Mouse (Mus musculus) right cerebral cortex, postnatal 36 days (tissue): ENCODE measurements at regions not wholly inside any gene's neighbourhood (a gene's known extent, or its start where the extent isn't known, plus 50 kb on each side); places are given as distances from the start of the nearest gene placed in this dataset.
A peak's percentile ranks its signal among the peaks of the same experiment; 100 is the strongest.

Experiments used
- DNase-seq, 2 experiments: peaks; one replicate each; pipeline ENCODE4 v3.0.0; 2022; ENCODE audit warnings: low spot score in 2 of 2, mixed read lengths in 1 of 2

DNA sequence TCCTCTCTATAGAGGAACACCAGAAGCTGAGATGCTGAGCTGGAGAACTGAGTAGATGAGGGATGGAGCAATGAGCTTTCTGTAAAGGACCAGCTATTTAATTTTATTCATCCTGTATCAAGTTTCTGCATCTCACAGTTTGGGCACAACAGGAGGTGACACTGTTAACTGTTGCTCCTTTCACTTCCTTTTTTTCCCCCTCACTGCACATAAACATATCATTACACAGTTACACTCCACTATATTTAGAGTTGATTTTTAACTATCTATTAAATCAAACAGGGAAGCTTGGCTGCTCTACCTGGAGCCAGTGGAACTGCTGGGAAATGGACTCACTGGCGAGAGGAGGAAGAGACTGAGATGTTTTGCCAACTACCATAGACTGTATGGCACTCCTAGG, 509.4 kb downstream of the Rnf144a start:
- no peak for DNase-seq

GRCm38 (mm10) chr12:25896543-25896942, 518.5 kb downstream of the Rnf144a start:
- no peak for DNase-seq

DNA sequence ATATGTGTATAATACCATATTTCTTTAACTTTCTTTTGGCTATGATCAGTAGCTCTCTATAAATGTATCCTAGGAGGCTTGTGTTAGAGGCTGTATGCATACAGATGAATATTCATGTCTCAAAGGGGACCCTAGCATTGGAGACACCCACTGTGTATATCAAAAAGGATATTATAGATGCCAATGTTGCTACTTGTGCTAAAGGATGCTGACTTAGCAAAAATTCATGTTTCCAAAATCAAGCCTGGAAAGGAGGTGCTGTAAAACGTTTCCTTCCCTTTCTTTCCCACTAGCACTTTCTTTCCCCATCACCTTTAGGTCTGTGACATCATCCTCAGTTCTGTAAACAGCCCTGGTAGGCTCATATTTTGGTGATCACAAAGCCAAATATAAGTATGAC, 519.4 kb downstream of the Rnf144a start:
- DNase-seq = no peak

DNA sequence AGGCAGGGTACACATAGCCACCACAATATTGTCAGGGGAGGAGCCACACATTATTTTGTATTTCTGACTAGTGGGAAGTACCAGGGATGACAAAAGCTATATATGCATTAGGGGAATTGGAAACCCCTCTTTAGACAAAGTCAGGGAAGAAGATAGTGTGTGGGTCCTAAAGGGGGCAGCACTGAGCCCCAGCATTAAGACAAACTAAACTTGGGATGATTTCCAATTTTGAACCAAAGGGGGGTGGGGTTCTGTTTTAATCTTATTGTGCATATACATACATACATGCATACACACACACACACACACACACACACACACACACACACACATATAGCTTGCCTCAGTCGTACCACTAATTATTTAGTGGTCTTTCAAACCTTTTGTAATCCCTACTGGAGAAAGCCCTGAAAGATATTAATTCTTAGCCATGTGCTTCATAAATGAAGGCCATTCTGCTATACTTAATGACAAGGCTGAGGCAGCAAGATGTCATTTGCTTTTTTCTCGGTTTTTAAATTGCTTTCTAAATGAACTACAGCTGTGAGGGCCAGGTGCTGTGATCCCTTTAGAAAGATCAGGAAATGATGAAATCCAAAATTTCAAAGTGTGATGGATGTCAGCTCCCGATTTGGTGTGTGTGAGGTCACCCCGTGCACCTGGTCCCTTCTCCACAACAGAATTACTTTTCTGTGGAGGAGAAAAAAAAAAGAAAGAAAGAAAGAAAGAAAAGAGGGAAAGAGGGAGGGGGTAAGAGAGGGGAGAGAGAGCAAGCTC, 523.5 kb downstream of the Rnf144a start:
- DNase-seq = no peak

- DNase-seq = no peak
These were observed 524.3 kb downstream of the Rnf144a start for GRCm38 (mm10) chr12:25890722-25891121.

GRCm38 (mm10) chr12:25883771-25884171, 531.3 kb downstream of the Rnf144a start:
- DNase-seq = no peak

DNA sequence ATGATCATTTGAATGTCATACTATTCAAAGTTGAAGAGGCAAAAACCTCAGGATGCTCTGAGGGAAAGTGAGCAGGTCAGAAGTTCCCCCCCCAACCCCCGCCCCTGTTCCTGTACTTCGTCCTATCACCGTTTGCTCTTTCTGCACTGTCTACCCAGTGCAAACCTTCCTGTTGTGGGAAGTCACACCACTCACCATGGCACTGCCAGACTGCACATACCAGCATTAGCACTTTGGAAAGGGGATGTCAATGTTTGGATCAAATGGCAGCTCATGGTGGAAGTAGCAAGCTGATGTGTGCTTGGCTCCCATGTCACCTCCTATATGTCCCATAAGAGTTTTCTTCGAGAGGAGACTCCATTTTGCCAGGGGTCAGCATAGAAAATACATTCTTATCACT, 543.2 kb downstream of the Rnf144a start:
- no peak for DNase-seq

- peak; percentile 49 to 54 for DNase-seq
These were observed 544.0 kb downstream of the Rnf144a start for GRCm38 (mm10) chr12:25871001-25871461.

GRCm38 (mm10) chr12:25869846-25870245, 545.2 kb downstream of the Rnf144a start:
- no peak for DNase-seq

DNA sequence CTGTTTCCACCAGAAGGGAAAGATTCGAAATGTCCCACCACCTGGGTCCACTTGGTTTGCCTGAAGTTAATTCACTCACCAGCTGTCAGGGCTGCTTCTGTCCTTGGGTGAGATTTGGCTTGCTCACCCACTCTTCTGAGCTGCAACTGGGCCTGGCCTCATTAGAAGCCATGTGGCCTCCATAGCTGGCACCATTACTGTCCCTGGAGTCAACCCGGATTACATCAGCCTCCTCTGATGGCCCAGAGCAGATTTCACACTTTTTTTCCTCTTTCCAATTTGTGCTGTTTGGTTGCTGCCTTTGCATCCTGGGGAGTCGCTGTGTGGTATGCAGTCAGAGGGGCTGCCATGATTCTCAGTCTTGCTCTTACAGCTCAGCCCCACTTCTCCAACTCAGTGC, 550.0 kb downstream of the Rnf144a start:
- no peak for DNase-seq

DNA sequence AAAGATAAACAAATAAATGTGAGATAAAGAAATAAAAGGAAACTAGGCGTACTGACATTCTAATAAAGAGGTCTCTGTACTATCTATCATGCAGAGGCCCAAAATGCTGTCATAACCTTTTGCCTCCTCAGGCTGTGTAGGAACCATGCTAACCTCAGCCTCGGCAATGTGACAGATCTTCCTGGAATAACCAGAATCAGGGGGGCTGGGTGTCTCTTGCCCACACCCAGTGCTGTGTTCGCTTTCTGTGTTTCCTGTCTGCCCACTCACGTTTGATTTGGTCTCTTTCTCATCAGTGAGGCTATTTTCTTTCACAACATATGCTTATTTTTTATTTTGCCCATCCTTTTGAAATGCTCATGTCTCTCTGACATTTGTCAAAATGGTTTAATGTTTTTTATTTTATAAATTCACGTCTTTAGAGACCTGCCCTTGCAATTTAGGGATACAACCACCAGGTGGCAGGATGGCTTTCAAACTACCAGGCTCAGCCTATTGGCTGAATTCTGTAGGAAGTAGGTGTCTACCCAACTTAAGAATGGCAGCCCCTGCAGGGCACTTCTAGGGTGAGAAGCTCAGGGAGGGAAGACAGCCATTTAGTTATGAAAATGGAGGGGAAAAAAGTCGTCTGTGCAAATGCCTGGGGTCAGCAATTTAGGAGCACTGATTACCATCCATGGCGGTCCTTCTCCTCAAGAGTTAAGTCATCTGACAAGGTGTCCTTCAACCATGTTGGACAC, 550.8 kb downstream of the Rnf144a start:
- peak in 1 of 2 experiments; percentile 14 for DNase-seq

GRCm38 (mm10) chr12:25861100-25861499, 554.0 kb downstream of the Rnf144a start:
- no peak for DNase-seq

DNA sequence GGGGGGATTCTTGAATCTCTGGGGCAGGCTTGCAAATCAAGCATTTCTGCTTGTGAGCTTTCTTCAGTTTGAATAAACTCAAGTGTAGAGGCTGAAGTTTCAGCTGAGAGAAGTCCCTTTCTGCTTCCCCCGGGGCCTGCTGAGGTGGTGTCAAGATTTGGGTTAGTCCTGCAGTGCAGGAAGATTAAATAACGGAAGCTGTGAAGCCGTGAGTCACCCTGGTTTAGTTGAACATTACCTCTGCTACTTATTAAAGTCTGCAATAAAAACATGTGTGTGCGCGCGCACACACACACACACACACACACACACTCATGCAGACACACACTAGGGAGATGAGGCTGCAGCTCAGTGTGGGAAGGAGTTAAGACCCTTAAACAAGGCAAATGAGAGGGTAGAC, 556.7 kb downstream of the Rnf144a start:
- no peak for DNase-seq

DNA sequence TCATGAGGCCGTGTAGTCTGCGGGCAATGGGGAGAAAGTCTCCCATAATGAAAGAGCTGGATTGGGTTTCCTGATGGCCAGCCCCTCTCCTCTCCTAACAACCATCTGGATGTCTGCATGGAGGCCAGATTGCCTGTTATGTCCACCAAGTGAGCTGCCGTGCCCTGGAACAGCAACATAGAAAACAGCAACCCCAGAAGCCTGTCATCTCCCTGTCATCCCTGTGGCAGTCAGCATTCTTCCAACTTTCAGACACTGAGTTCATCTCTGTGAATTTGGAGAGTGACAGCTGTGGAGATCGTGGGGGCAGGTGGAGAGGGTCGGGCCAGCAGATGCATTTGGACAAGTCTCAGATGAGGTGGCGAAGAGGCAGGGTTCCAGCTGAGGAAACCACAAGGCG, 585.0 kb downstream of the Rnf144a start:
- DNase-seq = no peak

- DNase-seq = no peak
These were observed 587.1 kb downstream of the Rnf144a start for GRCm38 (mm10) chr12:25827961-25828360.

DNA sequence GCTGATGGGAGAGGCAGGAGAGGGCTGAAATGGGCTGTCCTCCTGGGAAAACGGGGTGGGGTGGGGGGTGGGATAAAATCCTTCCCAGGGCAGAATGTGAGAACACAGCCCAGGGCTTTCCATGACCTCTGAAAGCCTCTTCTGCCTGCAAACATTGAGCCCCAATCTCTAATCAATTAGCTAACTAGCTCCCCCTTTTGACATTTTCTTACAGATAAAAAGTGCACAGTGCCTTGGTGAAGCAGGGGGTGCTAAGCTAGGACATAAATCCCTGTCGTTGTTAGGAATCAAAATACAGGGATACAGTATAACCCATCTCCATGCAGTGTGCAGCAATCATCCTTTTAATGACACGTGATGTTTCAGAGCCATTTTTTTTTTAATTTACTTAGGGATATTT, 588.1 kb downstream of the Rnf144a start:
- no peak for DNase-seq

GRCm38 (mm10) chr12:25826451-25826850, 588.6 kb downstream of the Rnf144a start:
- no peak for DNase-seq

- no peak for DNase-seq
These were observed 598.8 kb downstream of the Rnf144a start for GRCm38 (mm10) chr12:25816248-25816647.

GRCm38 (mm10) chr12:25795092-25795491, 620.0 kb downstream of the Rnf144a start:
- no peak for DNase-seq

DNA sequence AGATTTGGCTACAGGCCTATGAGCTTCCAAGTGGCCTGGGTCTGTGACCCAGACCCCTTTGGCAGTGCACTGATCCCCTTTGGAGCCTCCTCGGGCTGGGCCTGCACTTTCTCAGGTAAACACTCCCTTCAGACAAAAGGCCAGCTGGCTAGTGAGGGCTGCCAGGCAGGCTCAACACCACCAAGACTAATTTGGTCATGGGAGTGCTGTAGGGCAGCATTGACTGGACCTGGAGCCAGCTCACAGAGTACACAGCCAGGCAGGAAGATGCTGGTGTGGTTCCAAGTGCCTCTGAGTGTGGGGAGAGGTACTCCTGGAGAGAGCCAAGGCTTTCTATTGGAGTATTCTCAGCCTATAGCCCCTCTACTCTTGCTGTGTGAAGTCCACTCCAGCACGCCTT, 620.5 kb downstream of the Rnf144a start:
- DNase-seq = no peak

DNA sequence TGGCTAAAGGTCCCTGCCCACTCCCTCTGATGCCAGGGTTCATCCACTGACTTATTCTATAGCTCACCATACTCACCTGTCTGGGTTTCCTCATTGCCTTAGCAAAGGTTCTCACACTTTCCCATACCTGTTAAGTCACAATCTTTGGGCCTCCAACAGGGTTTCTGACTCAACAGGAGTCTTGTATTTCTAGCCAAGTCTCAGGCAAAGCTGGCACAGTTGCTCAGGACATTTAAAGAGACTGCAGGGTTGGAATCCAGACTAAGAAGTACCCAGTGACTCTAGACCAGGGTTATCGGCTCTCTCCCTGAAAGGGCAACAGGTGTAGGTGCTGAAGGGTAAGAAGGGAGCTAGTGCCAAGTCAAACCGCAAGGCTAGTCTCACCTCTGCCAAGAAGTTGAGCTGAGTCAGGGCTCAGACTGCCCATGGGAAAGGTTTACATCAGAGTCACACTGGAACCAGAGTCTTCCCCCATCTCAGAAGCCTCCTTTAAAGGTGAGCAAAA, 622.4 kb downstream of the Rnf144a start:
- no peak for DNase-seq

DNA sequence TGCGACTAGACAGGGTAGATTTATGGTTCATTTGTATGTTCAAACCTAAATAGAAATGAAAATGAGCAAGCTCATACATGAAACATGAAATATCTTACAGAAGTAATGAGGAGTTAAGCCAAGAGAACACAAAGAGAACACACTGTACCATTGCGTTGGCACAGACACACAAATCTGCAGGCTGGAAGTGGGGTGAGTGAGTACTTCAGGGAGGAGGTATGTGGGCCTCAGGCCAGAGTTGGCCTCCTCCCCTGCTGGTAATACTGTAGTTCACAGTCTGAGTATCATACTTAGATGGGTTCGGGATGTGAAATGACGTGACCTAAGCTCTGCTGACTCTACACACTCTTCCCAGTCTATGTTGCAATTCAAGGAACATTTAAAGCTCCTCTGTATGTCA, 624.1 kb downstream of the Rnf144a start:
- no peak for DNase-seq
